Mouse (Mus musculus) MEL-GATA-1-ER (cell line): ENCODE data around the gene Mcam.
A peak's percentile ranks its signal among the peaks of the same experiment; 100 is the strongest.
"Not testable (repeated sequence)": the region's sequence is repeated elsewhere in the genome, so short reads cannot be mapped to it uniquely, and the experiment has no call there.

Source experiments
- DNase-seq: peaks from one replicate; pipeline ENCODE4 v3.0.0-alpha.2; 2012; ENCODE audit warnings: low read depth; ENCODE audit errors: extremely low read depth

The Mcam gene

DNA sequence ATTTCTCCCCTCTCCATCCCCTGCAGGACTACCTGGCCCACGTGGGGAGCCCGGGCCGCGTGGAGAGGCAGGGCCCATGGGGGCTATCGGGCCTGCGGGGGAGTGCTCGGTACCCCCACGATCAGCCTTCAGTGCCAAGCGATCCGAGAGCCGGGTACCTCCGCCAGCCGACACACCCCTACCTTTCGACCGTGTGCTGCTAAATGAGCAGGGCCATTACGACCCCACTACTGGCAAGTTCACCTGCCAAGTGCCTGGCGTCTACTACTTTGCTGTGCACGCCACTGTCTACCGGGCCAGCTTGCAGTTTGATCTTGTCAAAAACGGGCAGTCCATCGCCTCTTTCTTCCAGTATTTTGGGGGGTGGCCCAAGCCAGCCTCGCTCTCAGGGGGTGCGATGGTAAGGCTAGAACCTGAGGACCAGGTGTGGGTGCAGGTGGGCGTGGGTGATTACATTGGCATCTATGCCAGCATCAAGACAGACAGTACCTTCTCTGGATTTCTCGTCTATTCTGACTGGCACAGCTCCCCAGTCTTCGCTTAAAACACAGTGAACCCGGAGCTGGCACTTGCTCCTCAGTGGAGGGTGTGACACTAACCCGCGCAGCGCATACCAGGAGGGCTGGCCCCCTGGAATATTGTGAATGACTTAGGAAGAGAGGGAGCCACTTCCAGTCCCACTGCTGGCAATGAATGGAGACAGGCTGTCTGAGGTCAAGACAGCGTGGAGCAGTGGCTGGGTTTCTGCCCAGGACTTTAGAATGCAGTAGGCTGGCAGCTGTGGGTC lies 25.8 kb upstream of the Mcam start:
- DNase-seq = no peak

DNA sequence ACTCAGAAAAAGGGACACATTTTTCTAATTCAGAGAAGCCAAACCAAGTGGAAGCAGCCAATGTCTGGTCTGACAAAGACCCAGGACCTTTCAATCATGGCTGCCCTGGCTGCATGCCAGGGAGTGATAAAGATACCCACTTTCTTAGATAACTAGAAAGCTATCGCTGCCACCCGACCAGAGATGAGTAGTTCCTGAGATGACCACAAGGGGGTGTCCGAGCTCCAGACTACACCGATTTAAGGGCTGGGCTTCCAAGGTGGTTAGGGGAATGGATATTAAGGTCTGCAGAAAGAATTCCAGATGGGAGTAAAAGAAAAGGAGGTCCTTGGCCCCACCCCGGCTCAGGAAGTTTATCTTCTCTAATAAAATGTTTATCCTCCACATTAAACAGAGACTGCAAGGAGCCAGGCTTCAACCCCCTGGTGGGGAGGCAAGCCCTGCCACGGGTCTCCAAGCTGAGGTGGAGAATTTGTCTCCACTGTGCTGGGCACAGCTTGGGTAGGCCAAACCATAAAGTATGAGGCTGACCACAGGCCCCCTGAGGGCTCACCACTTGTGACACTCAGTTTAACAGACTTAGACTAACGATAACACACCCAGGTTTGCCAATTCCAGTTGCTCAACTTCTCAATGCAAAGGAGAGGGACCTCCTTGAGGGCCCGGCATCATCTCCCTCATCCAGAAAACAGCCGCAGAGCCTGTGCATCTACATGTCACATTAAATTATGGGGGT lies 24.7 kb upstream of the Mcam start:
- DNase-seq = no peak

DNA sequence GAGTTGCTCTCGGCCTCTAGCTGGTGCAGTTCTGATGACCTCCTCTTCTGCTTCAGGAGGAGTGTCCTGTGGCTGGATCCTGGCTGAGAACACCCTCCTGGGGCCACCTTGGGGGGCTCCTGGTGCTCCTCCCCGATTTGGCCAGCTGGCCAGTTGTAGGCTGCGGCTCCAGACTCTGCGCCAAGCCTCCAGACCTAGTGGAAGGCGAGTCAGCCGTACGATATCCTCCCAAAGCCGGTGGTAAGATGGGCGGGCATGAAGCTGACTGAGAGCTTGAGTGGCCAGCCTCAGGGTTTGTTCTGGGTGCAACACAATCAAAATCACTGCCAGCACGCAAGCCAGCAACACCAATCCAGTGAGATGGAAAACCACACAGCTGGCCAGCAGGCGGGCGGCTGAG lies 22.4 kb upstream of the Mcam start:
- not testable (repeated sequence) for DNase-seq

DNA sequence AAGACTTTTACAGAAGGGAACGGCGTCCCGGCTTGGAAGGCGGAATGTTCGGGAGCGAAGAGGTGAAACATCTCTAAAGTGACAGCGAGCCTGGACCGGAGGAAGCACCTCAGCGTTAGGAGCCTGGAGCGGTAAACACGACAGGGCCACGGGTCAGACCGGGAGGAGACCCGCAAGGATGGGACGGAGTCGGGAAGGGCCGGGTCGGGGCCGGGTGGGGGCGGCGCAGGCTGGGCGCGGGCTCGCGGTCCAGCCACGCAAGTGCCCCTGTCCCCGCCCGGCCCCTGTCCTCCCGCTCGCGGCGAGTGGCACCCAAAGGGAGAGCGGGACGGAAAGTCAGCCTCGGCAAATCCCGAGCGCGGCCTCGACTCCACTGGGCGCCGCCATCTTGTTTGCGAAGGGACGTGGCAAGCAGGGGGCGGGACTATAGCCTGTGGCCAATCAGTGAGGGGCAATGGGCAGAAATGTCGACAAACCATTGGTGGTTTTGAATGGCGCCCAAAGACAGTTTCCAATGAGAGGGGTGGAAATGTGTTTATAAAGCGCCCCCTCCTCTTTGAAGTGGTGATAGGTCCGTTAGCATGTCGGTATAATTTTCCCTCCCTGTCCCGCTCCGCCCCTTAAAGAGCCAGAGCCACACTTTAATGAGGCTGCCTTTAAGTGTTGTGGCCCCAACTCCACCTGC lies 21.0 kb upstream of the Mcam start, which contains the start of the genes Gm49380 and Rnf26:
Gm49380 (minus strand) TSS at position 396 of the 685 bp plus-strand sequence.
Rnf26 (minus strand) TSS at position 413 of the 685 bp plus-strand sequence.
- DNase-seq = peak; percentile 98

DNA sequence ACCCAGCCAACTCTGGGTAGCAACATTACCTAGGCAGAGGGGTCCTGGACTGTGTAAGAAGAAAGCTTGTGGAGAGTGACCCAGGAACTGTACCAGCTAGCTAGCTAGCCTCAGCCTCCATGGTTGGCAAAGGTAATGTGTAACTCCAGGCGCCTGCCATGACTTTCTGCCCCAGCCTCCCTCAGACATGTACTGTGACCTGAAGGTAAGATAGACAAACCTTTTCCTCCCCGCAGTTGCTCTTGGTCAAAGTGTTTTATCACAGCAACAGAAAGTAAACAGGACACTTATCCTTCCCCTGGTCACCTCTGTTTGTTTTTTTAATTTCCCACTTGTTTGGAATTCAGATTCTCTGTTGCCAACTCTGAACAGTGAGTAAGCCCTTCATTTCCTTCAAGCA lies 19.8 kb upstream of the Mcam start:
- DNase-seq = no peak

DNA sequence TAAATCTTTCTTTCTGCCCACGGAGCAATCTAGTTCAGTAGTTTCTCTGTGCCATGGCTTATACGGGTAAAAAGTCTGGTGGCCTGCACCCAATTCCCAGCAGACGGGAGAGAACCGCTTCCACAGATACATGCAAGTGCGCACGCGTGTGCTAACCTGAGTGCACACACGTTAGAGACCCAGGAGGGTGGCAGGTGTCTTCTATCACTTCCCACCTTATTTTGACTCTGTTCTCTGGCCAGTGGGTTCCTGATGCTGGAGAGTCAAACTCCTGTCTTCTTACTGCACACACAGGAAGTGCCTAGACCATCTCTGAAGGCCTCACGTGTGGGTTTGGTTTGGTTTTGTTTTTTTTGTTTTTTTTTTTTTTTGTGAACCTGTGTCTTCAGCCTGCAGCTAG lies 18.7 kb upstream of the Mcam start:
- DNase-seq = no peak

DNA sequence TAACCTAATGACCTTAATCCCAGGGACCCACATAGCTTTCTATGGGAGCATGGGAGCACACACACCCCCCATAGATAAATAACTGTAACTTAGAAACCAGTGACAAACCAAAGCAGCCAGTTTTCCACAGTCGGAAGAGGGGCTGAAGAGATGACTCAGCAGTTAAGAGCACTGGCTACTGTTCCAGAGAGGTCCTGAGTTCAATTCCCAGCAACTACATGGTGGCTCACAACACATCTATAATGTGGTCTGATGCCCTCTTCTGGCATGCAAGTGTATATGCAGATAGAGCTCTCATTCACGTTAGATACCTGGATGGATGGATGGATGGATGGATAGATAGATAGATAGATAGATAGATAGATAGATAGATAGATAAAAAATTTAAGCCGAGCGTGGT lies 18.1 kb upstream of the Mcam start:
- no peak for DNase-seq

DNA sequence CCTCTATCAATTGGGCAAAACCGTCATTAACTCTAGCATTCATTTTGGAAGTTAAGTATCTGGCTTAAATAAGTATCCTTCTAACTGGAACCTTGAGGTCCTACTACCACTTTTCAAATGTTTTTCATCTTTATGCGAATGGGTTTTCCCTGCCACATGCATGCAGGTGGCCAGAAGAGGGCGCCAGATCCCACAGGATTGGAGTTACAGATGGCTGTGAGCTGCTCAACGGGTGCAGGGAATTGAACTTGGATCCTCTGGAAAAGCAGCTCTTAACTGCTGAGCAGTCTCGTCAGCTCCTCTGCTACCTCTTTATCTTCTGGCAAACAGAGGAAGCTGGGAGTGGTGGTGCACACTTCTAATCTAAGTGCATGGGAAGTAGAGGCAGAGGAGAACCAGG lies 15.3 kb upstream of the Mcam start:
- DNase-seq = no peak

DNA sequence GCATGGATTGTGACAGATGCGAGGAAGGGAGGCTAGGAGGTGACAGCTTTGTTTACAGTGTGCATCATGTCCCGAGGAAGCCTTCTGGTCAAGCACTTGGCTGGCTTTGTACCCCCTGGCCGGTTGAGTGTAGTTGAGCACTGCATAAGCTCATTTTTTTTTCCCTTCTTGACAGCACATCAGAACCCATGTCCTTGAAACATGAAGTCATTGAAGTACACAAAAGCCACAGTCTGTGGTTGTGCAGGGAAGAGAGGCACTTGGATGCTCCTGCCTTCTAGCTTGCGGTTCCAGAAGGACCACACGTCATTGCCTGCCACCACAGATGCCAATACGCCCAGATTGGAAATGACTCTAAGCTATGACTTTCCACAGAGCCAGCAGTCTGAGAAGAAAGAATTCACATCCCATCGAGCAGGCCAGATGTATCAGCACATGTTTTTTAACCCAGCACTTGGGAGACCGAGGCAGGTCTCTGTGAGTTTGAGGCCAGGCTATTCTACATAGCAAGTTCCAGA lies 14.3 kb upstream of the Mcam start:
- no peak for DNase-seq

DNA sequence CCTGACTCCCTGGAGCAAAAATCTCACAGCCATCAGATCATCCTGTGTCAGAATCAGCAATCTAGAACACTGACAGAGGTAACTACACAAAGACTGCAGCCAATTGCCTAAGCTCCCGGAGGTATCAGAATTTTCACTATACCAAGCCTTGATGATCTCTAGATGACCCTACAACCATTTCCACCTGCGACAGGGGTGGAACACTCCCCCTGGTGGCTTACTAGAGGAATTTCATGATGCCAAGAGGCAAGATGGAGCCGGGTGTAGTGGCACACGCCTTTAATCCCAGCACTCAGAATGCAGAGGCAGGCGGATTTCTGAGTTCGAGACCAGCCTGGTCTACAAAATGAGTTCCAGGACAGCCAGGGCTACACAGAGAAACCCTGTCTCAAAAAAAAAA lies 10.0 kb upstream of the Mcam start:
- DNase-seq = no peak

DNA sequence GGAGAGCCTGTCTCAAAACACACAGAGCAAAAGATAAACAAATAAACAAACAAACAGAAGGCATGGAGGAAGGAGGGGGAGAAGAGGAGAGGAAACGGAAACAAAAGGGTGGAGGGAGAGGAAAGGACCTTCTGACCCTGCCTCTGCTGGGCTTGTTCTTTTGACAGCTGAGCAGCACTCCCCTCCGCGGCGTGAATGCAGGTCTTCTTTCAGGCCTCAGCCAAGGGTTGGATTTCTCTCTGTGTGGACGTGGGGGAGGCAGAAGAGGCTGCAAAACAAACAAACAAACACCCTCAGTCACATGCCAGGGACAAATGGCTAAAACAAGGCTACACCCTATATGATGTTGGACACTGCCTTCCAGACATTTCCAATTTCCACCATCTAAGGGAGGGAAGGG lies 9.2 kb upstream of the Mcam start:
- no peak for DNase-seq

DNA sequence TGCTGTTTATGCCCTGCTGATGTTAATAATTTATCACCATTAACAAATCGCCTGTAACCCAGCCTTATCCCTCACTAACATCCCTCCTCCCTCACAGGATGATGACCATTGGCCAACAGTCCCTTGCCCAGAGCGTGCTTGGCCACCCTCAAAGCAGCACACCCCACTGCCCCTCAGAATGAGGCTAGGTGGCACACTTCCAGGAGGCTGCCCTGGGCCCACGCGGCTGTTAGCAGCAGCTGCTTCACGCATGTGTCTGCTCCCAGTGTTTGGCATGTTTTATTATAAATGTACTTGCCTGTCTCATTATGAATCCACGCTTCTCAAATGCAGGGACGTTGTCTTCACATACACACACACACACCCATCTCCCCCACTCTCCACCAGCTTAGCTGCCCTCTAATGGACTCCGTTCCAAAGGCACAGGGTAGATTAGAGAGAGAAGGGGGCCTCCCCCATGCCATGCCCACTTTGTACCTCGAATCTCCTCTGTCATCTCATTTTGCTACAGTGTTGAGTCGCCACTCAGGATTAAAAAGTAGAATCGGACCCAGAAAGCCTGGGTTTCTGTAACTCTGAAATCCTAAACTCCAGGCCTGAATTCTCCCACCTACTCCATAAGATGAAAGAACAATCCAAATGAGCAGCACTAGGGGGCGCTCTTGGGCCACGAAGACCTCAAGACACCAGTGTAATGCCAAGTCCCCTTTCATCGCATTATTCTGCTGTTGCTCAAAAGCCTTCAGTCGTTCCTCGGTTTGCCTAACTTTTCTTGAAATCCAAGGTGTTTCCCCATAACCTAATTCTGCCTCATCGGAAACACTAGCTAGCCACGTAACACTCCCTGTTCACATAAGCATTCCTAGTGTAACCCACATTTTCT lies 8.5 kb upstream of the Mcam start:
- DNase-seq = peak; percentile 67

DNA sequence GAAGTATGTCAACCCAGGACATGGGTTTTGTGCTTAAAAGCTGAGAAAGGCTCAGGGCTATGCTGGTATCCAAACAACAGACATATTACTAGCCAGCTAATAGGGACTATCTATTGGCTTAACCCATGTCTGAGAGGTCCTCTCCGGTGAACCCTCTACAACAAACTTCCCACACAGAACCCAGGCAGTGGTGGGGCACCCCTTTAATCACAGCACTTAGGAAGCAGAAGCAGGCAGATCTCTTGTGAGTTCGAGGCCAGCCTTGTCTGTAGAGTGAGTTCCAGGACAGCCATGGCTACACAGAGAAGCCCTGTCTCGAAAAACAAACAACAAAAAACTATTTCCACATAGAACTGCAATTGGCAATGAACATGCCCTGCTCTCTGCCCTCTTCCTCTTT lies 7.5 kb upstream of the Mcam start:
- no peak for DNase-seq

DNA sequence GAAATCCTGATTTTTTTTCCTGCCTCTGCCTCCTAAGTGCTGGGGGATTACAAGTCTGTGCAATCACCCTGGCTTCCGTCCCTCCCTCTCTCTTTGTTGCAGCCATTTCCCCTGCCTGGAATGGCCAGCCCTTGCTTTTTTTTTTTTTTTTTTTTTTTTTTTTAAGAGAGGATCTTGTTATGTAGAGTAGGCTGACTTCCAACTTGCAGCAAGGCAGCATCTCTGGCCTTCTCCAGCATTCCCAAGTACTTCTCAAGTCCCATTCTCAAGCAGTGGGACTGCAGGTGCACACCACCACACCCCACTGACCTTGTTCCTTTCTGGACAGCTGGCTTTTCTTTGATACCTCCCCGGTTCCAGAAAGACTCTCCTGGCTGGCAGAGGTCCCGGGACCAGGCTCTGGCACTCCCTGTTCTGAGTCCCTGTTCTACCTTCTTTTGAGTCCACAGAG lies 6.9 kb upstream of the Mcam start:
- DNase-seq = no peak

DNA sequence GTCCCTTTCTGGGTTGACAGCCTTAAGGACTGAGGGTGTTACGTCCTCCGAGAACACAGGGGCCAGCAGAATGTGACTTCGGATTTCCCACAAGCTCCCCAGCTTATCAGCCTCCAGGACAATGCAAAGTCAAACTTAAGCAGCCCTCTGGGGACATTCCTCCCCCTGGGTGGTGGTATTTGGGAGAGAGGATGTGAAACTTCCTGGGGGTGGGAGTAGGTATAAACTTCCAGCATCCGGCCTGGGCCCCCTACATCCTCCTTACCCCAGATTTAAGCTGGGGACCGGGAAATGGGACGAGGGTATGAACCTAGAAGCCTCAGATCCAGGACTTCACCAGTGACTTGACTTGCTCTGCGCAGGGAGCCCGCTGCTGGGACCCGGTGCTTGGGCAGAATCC lies 4.6 kb upstream of the Mcam start:
- DNase-seq = no peak

DNA sequence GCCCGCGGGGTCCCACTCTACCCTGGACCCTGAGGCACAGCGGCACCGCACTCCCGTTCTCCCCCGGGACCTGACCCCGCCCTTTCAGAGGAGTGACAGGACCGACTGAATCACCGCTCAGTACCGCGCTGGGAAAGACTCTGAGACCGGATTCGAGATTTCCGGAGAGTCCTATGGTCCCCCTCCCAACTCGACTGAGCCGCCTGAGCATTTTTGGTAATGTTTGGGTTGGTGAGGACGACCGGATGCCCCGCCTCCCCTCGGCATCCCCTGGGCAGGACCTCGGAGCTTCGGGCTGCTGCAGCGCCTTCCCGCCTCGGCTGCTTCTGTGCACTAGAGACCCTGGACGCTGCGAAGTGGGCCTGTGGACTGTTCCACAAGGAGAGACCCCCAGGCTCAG lies 4.2 kb upstream of the Mcam start:
- DNase-seq = no peak

DNA sequence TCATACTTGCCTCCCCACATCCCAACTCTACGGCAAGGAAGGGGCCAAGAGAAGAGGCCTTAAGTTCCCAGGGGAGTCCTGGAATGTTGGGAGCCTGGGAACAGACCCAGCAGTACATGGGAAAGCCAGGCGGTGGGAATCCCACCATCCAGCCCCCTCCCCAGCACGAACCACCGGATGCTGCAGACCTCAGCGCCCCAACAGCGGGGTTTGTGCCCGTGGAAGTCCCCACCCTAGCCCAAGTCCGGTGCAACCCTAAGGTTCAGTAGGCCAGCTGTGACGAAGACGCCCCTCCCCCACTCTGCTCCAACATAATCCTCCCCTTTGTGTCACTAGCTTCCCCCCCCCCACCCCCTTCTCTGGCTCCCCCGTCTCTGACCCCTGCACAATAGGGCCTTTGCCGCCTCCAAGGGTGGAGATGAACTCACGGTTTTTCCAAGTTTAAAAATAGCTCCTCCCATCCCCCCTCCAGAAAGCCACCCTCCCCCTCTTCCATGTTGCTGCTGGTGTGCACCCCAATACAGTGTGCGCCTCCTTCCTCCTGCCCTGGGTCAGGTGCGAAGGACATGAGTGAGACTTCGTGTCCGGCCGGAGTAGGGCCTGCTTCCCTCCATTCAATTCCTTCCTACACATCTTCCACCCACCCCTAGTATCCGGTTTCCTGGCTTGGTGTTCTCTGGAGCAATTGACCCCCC lies 3.5 kb upstream of the Mcam start:
- DNase-seq = no peak

DNA sequence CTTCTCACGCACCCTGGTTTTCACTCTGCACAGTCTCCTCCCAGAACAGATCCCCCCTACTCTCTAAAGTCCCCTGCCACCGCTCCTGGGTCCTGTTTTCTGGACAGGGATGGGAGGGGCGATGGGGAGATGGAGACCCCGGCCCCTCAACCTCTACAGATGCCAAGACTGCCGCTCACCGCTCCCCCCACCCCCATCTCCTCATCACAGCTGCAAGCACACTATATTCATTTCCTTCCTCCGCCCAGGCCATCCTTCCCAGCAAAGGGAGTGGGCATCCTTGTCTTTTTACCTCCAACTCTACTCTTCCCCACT lies 3.0 kb upstream of the Mcam start:
- no peak for DNase-seq

DNA sequence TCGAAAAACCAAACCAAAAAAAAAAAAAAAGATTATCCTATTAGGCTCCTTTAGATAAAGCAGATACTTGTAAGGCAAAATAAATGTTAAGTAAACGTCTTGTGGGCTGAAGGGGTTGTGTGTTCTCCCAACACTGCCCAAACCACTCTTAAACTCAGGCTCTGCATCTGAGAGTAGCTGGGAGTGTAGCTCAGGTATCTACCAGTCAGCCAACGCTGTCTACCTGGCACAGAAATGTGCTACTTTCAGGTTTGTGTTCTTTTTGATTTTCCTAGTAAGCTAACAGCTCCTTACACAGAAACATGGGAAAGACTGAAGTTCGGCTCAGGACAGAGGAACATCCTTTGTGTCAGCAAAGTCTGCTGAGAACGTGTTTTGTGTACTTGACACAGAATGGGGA lies 2.1 kb upstream of the Mcam start:
- no peak for DNase-seq

DNA sequence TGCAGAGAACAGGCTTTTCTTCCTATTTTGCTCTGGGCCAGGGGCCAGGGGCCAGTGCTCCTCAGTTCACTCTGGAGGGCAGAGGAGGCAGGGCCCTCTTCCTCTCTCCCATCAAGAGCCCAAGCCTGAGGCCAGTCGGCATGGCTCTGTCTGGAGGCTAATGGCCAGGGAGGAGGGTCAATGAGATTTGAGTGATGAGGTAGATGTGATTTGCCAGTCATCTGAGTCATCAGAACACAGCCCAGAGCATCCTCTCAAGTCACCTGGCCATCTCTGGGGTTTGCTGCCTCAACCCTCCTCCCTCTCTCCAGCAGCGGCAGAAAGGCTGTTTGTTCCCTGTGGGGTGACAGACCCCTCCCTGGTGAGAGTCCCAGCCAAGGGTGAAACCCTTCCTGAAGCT lies 982 bp upstream of the Mcam start:
- no peak for DNase-seq
